Mouse (Mus musculus) thymus, adult 2 months (tissue): ENCODE data around the gene Stk4.

Source experiments
- CTCF ChIP-seq: fragments of 200-500 bp; IDR thresholded peaks from 2 replicates; pipeline ENCODE4 v1.5.1; 2012; ENCODE audit warnings: mild to moderate bottlenecking, control low read depth, low read length, moderate library complexity, borderline replicate concordance; ENCODE audit not compliant: control insufficient read depth, poor library complexity, insufficient read depth; ENCODE audit errors: extremely low read depth
- POLR2A ChIP-seq: fragments of 200-500 bp; IDR thresholded peaks from 2 replicates; pipeline ENCODE4 v1.6.1; 2012; ENCODE audit warnings: mild to moderate bottlenecking, low read length, control low read depth, moderate library complexity; ENCODE audit not compliant: control insufficient read depth, poor library complexity, insufficient read depth; ENCODE audit errors: extremely low read depth

GRCm38 (mm10) chr2:164170902-164171301 lies 100.8 kb downstream of the Stk4 start, which contains the start of gene Kcns1:
- no peak for TF ChIP-seq POLR2A
- TF ChIP-seq CTCF, result no peak
